Mouse (Mus musculus) hindbrain, embryonic 11.5 days (tissue): ENCODE data around the gene Slc25a12. TPM values are rescaled to one million over a fixed set of nuclear protein-coding genes. Genes with fewer than 3 reads are reported as not detected.

Experiments
- ATAC-seq: fragments of 200-750 bp; cut with Nextera tagmentation; 2 replicates; pipeline ENCODE4 v1.8.0; 2017; ENCODE audit warnings: mild to moderate bottlenecking, moderate TSS enrichment, moderate library complexity; ENCODE audit not compliant: low FRiP score
- DNase-seq: peaks from one replicate; pipeline ENCODE4 v3.0.0-alpha.2; 2015; ENCODE audit warnings: low spot score
- H3K27ac ChIP-seq: fragments of 300-500 bp; sonication (generic); 2 replicates; pipeline ENCODE4 v1.5.1; 2014; ENCODE audit warnings: mild to moderate bottlenecking, low read depth, low read length
- H3K27me3 ChIP-seq: fragments of 300-500 bp; sonication (generic); 2 replicates; pipeline ENCODE4 v1.6.1; 2014; ENCODE audit warnings: mild to moderate bottlenecking, low read length, moderate library complexity, mixed read lengths; ENCODE audit not compliant: control insufficient read depth, insufficient read depth
- H3K36me3 ChIP-seq: fragments of 300-500 bp; sonication (generic); 2 replicates; pipeline ENCODE4 v1.6.1; 2014; ENCODE audit warnings: mild to moderate bottlenecking, low read length, moderate library complexity, mixed read lengths; ENCODE audit not compliant: control insufficient read depth, insufficient read depth
- H3K4me1 ChIP-seq: fragments of 300-500 bp; sonication (generic); replicated peaks from 2 replicates; pipeline ENCODE4 v1.6.1; 2014; ENCODE audit warnings: low read length, mixed read lengths; ENCODE audit not compliant: control insufficient read depth, insufficient read depth
- H3K4me2 ChIP-seq: fragments of 300-500 bp; sonication (generic); replicated peaks from 2 replicates; pipeline ENCODE4 v1.6.1; 2014; ENCODE audit warnings: mild to moderate bottlenecking, low read depth, low read length
- H3K4me3 ChIP-seq: fragments of 300-500 bp; sonication (generic); 2 replicates; pipeline ENCODE4 v1.5.1; 2014; ENCODE audit warnings: low read depth, low read length
- H3K9ac ChIP-seq: fragments of 300-500 bp; sonication (generic); 2 replicates; pipeline ENCODE4 v1.6.1; 2014; ENCODE audit warnings: low read depth, low read length
- H3K9me3 ChIP-seq: fragments of 300-500 bp; sonication (generic); 2 replicates; pipeline ENCODE4 v1.6.1; 2016; ENCODE audit warnings: low read length; ENCODE audit not compliant: control insufficient read depth
- WGBS: fragments of 180-500 bp; shearing (Covaris S2); extraction: QIAGEN DNeasy Blood & Tissue Kit; methylation state at CpG from one replicate; pipeline ENCODE4 v1.1.7; 2014; 5-methylcytosine and 5-hydroxymethylcytosine counted together
- polyA plus RNA-seq: library from polyadenylated mRNA; unstranded; fragments of >200 nt; fragmentation: Nextera tagmentation; extraction: Ambion mirVana; gene quantifications from 2 replicates; pipeline ENCODE4 v1.2.1, GENCODE M21; 2014

Slc25a12 gene
- polyA plus RNA-seq, 1 experiment from 2014 or later: 41.5 TPM

DNA sequence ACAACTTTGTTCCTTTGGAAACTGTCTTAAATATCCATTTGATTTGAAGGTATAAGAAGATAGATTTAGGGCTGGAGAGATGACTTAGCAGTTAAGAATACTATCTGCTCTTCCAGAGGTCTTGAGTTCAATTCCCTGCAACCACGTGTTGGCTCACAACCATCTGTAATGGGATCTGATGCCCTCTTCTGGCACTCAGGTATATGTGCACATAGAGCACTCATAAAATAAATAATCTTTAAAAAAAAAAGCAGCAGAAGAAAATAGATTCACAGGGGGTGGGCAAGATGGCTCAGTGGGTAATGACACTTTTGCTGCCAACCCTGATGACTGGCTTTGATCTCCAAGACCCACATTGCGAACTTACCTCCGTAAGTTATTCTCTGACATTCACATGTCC lies 125.4 kb downstream of the Slc25a12 start:
- 85% methylated on average over 3 of the region's 3 CpGs for WGBS
- no peak overlapping the region for H3K4me3 ChIP-seq
- no peak for DNase-seq
- H3K36me3 ChIP-seq: no peaks in the 10 kb centered on the region
- ATAC-seq: no peak
- no peaks in the 10 kb centered on the region; the same call in 1 of the 2 replicates for H3K4me1 ChIP-seq
- H3K9me3 ChIP-seq: no peaks in the 10 kb centered on the region
- H3K9ac ChIP-seq: no peak overlapping the region
- no peaks in the 10 kb centered on the region for H3K27me3 ChIP-seq
- H3K27ac ChIP-seq: no peak overlapping the region
- H3K4me2 ChIP-seq: no peak overlapping the region

DNA sequence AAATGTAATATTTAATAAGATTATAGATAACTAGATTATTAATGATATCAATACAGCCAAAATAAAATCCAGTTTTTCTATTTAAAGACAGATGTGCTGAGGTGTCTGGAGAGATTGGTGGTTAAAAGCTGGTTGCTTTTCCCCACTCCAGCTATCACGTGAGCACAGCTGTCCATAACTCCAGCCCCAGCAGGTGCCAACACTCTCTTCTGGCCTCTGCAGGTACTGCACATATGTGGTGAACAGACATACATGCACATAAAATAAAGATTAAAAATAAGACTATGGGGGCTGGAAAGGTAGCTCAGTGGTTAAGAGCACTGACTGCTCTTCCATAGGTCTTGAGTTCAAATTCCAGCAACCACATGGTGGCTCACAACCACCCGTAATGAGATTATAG lies 126.0 kb downstream of the Slc25a12 start:
- Histone ChIP-seq H3K27me3 (no peaks in the 10 kb centered on the region), H3K9me3 (no peaks in the 10 kb centered on the region), H3K4me2 (no peak overlapping the region), H3K4me3 (no peak overlapping the region), H3K9ac (no peak overlapping the region), H3K27ac (no peak overlapping the region), H3K4me1 (no peaks in the 10 kb centered on the region; the same call in 1 of the 2 replicates), H3K36me3 (no peaks in the 10 kb centered on the region)
- ATAC-seq (no peak), DNase-seq (no peak)
- 93% methylated on average over 2 of the region's 2 CpGs for WGBS

DNA sequence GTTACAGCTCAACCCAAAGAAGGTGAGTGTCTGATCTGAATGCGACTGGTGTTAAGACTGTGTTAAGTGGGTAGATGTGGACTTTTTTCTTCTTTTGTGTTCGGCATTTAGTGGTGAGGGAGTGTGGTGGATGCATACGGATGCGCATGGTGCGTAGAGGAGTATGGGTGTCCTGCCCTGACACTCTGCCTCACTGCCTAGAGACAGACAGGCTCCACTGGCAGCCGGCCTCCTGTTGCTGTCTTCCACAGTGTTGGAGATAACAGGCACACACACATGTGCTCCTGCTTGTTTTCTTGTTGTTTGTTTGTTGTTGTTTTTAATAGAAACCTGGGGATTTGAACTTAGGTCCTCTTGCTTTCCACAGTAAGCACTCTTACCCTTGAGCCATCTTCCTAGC lies 131.5 kb downstream of the Slc25a12 start:
- Histone ChIP-seq H3K36me3 (no peaks in the 10 kb centered on the region), H3K4me2 (no peak overlapping the region), H3K27ac (no peak overlapping the region), H3K27me3 (no peaks in the 10 kb centered on the region), H3K9ac (no peak overlapping the region), H3K9me3 (no peaks in the 10 kb centered on the region), H3K4me1 (no peaks in the 10 kb centered on the region), H3K4me3 (no peak overlapping the region)
- DNase-seq (no peak), ATAC-seq (no peak)
- WGBS: 94% methylated on average over 6 of the region's 6 CpGs

DNA sequence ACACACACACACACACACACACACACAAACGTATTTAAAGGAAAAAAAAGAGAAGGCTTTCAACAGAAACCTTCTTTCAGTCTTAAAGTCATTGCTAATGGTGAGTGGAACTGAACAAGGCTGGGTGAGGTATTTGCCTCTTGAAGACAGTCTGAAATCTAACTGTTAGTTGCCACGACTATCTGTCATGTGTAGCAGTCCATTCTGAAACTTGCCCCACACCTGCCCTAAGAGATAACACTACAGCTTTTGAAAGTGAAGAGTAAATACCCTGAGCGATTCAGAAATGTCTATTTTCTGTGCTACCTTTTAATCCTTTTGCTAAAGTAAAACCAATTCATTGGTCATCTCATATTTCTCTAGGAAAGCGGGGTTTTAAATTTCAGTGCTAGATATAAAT lies 132.1 kb downstream of the Slc25a12 start:
- Histone ChIP-seq H3K36me3 (no peaks in the 10 kb centered on the region), H3K9me3 (no peaks in the 10 kb centered on the region), H3K27ac (no peak overlapping the region), H3K4me1 (no peaks in the 10 kb centered on the region), H3K27me3 (no peaks in the 10 kb centered on the region), H3K4me2 (no peak overlapping the region), H3K4me3 (no peak overlapping the region), H3K9ac (no peak overlapping the region)
- ATAC-seq (no peak), DNase-seq (no peak)
- WGBS: 96% methylated on average over 4 of the region's 4 CpGs

DNA sequence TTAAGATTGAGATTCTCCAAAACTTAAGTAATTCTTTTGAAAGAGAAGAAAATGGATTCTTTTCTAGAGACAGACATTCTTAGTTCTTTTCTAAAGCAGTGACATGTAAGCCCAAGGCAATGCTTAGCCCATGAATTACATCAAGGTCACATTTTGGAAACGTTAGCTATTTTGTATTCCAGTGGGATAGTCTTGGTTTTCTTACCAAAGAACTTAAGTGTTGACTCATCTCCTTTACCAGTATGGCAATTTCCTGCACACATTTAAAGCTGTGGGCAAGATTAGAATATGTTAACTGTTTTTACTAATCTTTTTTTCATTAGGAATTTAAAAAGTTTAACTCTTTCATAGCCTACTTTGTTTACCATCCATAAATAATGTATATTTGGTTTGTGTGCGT lies 134.6 kb downstream of the Slc25a12 start:
- no peaks in the 10 kb centered on the region for H3K36me3 ChIP-seq
- H3K4me2 ChIP-seq: no peak overlapping the region
- H3K4me3 ChIP-seq: no peak overlapping the region
- H3K4me1 ChIP-seq: no peaks in the 10 kb centered on the region
- no peaks in the 10 kb centered on the region for H3K9me3 ChIP-seq
- no peak overlapping the region for H3K9ac ChIP-seq
- no peak for ATAC-seq
- 84% methylated on average over 2 of the region's 2 CpGs for WGBS
- no peak overlapping the region for H3K27ac ChIP-seq
- no peak for DNase-seq
- no peaks in the 10 kb centered on the region for H3K27me3 ChIP-seq

DNA sequence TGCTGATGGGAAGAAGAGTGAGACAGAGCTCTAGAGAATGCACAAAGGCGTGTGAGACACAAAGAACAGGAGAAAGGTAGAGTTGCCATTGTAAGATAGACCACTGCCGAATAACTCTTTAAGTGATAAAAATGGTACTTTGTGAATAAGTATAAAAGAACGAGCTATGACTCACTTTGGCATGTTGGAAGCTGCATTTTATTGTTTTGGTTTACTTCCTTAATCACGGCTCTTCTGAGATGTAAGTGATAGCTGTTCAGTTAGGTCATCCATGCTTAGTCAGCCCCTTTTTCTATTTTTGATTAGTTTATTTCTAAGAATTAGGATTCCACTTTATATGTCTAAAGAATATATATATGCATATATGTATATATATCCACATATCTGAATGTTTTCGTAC lies 135.6 kb downstream of the Slc25a12 start:
- ATAC-seq (no peak), DNase-seq (no peak)
- Histone ChIP-seq H3K9ac (no peak overlapping the region), H3K9me3 (no peaks in the 10 kb centered on the region), H3K4me3 (no peak overlapping the region), H3K36me3 (no peaks in the 10 kb centered on the region), H3K4me2 (no peak overlapping the region), H3K27me3 (no peaks in the 10 kb centered on the region), H3K27ac (no peak overlapping the region), H3K4me1 (no peaks in the 10 kb centered on the region)
- 89% methylated on average over 5 of the region's 5 CpGs for WGBS

DNA sequence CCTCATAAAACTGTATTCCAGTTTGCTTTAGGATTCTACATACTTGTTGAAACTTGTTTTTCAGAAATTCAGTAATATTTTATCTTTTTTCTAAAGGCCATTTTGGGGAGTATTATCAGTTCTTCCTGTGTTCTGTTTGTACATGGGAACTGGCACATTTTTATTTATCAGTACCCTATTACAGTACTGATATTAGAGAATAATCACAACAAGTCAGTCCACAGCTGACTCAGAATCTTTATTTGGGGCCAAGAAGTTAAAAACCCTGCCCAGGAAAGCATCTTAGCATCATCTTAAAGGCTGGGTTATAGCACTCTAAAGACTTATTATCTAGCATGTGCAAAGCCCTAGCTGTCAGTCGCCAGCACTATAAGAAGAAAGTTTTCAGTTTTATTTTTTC lies 137.9 kb downstream of the Slc25a12 start:
- H3K27me3 ChIP-seq: no peaks in the 10 kb centered on the region
- no peak overlapping the region for H3K9ac ChIP-seq
- H3K4me3 ChIP-seq: no peak overlapping the region
- no peaks in the 10 kb centered on the region for H3K4me1 ChIP-seq
- H3K36me3 ChIP-seq: no peaks in the 10 kb centered on the region
- no peak overlapping the region for H3K27ac ChIP-seq
- DNase-seq (no peak), ATAC-seq (no peak)
- no peak overlapping the region for H3K4me2 ChIP-seq
- 87% methylated on average over 1 of the region's 1 CpGs for WGBS
- H3K9me3 ChIP-seq: no peaks in the 10 kb centered on the region

DNA sequence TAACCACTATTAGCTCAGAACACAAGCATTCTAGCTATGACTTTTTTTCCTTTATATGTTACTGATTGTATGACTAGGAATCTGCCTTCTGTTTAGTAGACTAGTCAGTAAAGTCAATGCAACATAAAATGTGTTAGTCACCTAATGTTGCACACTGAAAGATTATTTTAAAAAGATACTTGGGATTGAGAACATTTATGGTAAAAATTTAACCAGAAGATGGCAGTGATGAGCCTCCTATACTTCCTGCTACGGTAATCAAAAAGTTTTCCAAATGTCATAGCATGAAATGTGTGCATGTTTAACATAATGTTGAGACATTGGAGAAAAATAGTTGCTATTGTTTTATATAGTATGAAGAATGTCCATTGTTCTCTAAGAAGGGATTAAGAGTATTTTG lies 140.2 kb downstream of the Slc25a12 start:
- no peak for ATAC-seq
- no peak overlapping the region for H3K27ac ChIP-seq
- H3K4me1 ChIP-seq: no peaks in the 10 kb centered on the region
- H3K4me2 ChIP-seq: no peak overlapping the region
- no peak overlapping the region for H3K4me3 ChIP-seq
- 80% methylated on average over 1 of the region's 1 CpGs for WGBS
- H3K9me3 ChIP-seq: no peaks in the 10 kb centered on the region
- no peak overlapping the region for H3K9ac ChIP-seq
- peaks cover 2% of the 10 kb centered on the region; the same call in 1 of the 2 replicates for H3K36me3 ChIP-seq
- no peak for DNase-seq
- no peaks in the 10 kb centered on the region for H3K27me3 ChIP-seq
